Mouse (Mus musculus): ENCODE measurements around the gene Baat. TPM values are rescaled to one million over a fixed set of nuclear protein-coding genes. Genes with fewer than 3 reads are reported as not detected.
"Not testable (repeated sequence)": the region's sequence is repeated elsewhere in the genome, so short reads cannot be mapped to it uniquely, and the experiment has no call there.

The Baat gene
- polyA plus RNA-seq, 1 experiment, result 5.7 TPM

GRCm38 (mm10) chr4:49485442-49485841 is 20.9 kb downstream of the Baat start:
- H3K27ac ChIP-seq (ENCODE audit: insufficient read depth, low read depth, low read length), result peak overlapping the region; percentile 99
- peak; percentile 91 for DNase-seq

GRCm38 (mm10) chr4:49480896-49481295 is 25.5 kb downstream of the Baat start:
- Histone ChIP-seq H3K4me1 (ENCODE audit: control insufficient read depth, insufficient read depth, low read length) (0 out of 2 replicates have a peak, but pooled peaks cover 4% of the 10 kb centered on the region), H3K4me3 (ENCODE audit: insufficient read depth, low read depth, low read length) (no peak overlapping the region), H3K27me3 (replicated peaks; ENCODE audit: control insufficient read depth, insufficient read depth, low read length) (no peaks in the 10 kb centered on the region), H3K36me3 (ENCODE audit: control insufficient read depth, insufficient read depth, low read length) (no peaks in the 10 kb centered on the region), H3K27ac (ENCODE audit: insufficient read depth, low read depth, low read length) (no peak overlapping the region)
- 62% methylated on average over 3 of the region's 3 CpGs for WGBS
- no peak for DNase-seq
- TF ChIP-seq POLR2A (IDR thresholded peaks at IDR 0.05; ENCODE audit: low read depth, low read length), result no peak
- no peak for TF ChIP-seq CTCF (conservative IDR thresholded peaks at IDR 0.05; ENCODE audit: insufficient read depth, insufficient read length, low read depth, low read length)

More at GRCm38 (mm10) chr4:49485442-49485841, 20.9 kb downstream of the Baat start:
- no peak overlapping the region for H3K4me3 ChIP-seq (ENCODE audit: insufficient read depth, low read depth, low read length)
- peaks cover 4% of the 10 kb centered on the region; the same call in 1 of the 2 replicates for H3K4me1 ChIP-seq (ENCODE audit: control insufficient read depth, insufficient read depth, low read length)
- TF ChIP-seq POLR2A (IDR thresholded peaks at IDR 0.05; ENCODE audit: low read depth, low read length) (no peak), CTCF (conservative IDR thresholded peaks at IDR 0.05; ENCODE audit: insufficient read depth, insufficient read length, low read depth, low read length) (no peak)
- no peaks in the 10 kb centered on the region for H3K27me3 ChIP-seq (replicated peaks; ENCODE audit: control insufficient read depth, insufficient read depth, low read length)
- H3K36me3 ChIP-seq (ENCODE audit: control insufficient read depth, insufficient read depth, low read length), result no peaks in the 10 kb centered on the region

- no peak overlapping the region for H3K4me3 ChIP-seq (ENCODE audit: insufficient read depth, low read depth, low read length)
- no peak for TF ChIP-seq POLR2A (IDR thresholded peaks at IDR 0.05; ENCODE audit: low read depth, low read length)
- no peak for TF ChIP-seq CTCF (conservative IDR thresholded peaks at IDR 0.05; ENCODE audit: insufficient read depth, insufficient read length, low read depth, low read length)
- H3K27ac ChIP-seq (ENCODE audit: insufficient read depth, low read depth, low read length), result peak overlapping the region; percentile 41; the same call in 1 of the 2 replicates
- 23% methylated on average over 21 of the region's 21 CpGs for WGBS
- H3K27me3 ChIP-seq (replicated peaks; ENCODE audit: control insufficient read depth, insufficient read depth, low read length), result no peaks in the 10 kb centered on the region
- 0 out of 2 replicates have a peak, but pooled peaks cover 3% of the 10 kb centered on the region for H3K4me1 ChIP-seq (ENCODE audit: control insufficient read depth, insufficient read depth, low read length)
- DNase-seq, result peak; percentile 64
- H3K36me3 ChIP-seq (ENCODE audit: control insufficient read depth, insufficient read depth, low read length), result no peaks in the 10 kb centered on the region
Observed at GRCm38 (mm10) chr4:49480104-49480760, 26.1 kb downstream of the Baat start.

- WGBS, result 42% methylated on average over 2 of the region's 2 CpGs
- H3K36me3 ChIP-seq (ENCODE audit: control insufficient read depth, insufficient read depth, low read length); H3K4me1 ChIP-seq (ENCODE audit: control insufficient read depth, insufficient read depth, low read length); H3K27ac ChIP-seq (ENCODE audit: insufficient read depth, low read depth, low read length); H3K4me3 ChIP-seq (ENCODE audit: insufficient read depth, low read depth, low read length); H3K27me3 ChIP-seq (replicated peaks; ENCODE audit: control insufficient read depth, insufficient read depth, low read length); DNase-seq: not testable (repeated sequence)
Observed at GRCm38 (mm10) chr4:49479035-49479434, 27.3 kb downstream of the Baat start.

- Histone ChIP-seq H3K4me1 (ENCODE audit: control insufficient read depth, insufficient read depth, low read length) (peaks cover 2% of the 10 kb centered on the region; the same call in 1 of the 2 replicates), H3K27me3 (replicated peaks; ENCODE audit: control insufficient read depth, insufficient read depth, low read length) (no peaks in the 10 kb centered on the region), H3K36me3 (ENCODE audit: control insufficient read depth, insufficient read depth, low read length) (no peaks in the 10 kb centered on the region), H3K4me3 (ENCODE audit: insufficient read depth, low read depth, low read length) (peak overlapping the region; percentile 30; the same call in 1 of the 2 replicates), H3K27ac (ENCODE audit: insufficient read depth, low read depth, low read length) (no peak overlapping the region)
- 18% methylated on average over 19 of the region's 19 CpGs for WGBS
- TF ChIP-seq POLR2A (IDR thresholded peaks at IDR 0.05; ENCODE audit: low read depth, low read length) (no peak), CTCF (conservative IDR thresholded peaks at IDR 0.05; ENCODE audit: insufficient read depth, insufficient read length, low read depth, low read length) (no peak)
- DNase-seq, result peak; percentile 51
Observed at GRCm38 (mm10) chr4:49478118-49478877, 28.1 kb downstream of the Baat start.

GRCm38 (mm10) chr4:49474583-49474982 is 31.8 kb downstream of the Baat start:
- DNase-seq, result no peak
- no peak overlapping the region for H3K27ac ChIP-seq (ENCODE audit: insufficient read depth, low read depth, low read length)
- H3K4me1 ChIP-seq (ENCODE audit: control insufficient read depth, insufficient read depth, low read length), result no peaks in the 10 kb centered on the region; the same call in 1 of the 2 replicates
- no peaks in the 10 kb centered on the region for H3K36me3 ChIP-seq (ENCODE audit: control insufficient read depth, insufficient read depth, low read length)
- no peaks in the 10 kb centered on the region for H3K27me3 ChIP-seq (replicated peaks; ENCODE audit: control insufficient read depth, insufficient read depth, low read length)
- H3K4me3 ChIP-seq (ENCODE audit: insufficient read depth, low read depth, low read length), result no peak overlapping the region
- no peak for TF ChIP-seq CTCF (conservative IDR thresholded peaks at IDR 0.05; ENCODE audit: insufficient read depth, insufficient read length, low read depth, low read length)
- no peak for TF ChIP-seq POLR2A (IDR thresholded peaks at IDR 0.05; ENCODE audit: low read depth, low read length)

GRCm38 (mm10) chr4:49473435-49474100 is 32.8 kb downstream of the Baat start, which contains the start of gene Acnat1:
TSS of gene Acnat1 (minus strand) at chr4:49473912.
- Histone ChIP-seq H3K36me3 (ENCODE audit: control insufficient read depth, insufficient read depth, low read length) (no peaks in the 10 kb centered on the region), H3K27ac (ENCODE audit: insufficient read depth, low read depth, low read length) (peak within 1 kb of the TSS; percentile 26), H3K4me1 (ENCODE audit: control insufficient read depth, insufficient read depth, low read length) (no peaks in the 10 kb centered on the region; the same call in 1 of the 2 replicates), H3K4me3 (ENCODE audit: insufficient read depth, low read depth, low read length) (peak within 1 kb of the TSS; percentile 15), H3K27me3 (replicated peaks; ENCODE audit: control insufficient read depth, insufficient read depth, low read length) (no peaks in the 10 kb centered on the region)
- TF ChIP-seq CTCF (conservative IDR thresholded peaks at IDR 0.05; ENCODE audit: insufficient read depth, insufficient read length, low read depth, low read length) (no peak), POLR2A (IDR thresholded peaks at IDR 0.05; ENCODE audit: low read depth, low read length) (no peak)
- WGBS, result 42% methylated on average over 3 of the region's 3 CpGs
- peak; percentile 87 for DNase-seq
